ENCODE assay signal across 9 mouse cellular contexts in the genomic region with DNA sequence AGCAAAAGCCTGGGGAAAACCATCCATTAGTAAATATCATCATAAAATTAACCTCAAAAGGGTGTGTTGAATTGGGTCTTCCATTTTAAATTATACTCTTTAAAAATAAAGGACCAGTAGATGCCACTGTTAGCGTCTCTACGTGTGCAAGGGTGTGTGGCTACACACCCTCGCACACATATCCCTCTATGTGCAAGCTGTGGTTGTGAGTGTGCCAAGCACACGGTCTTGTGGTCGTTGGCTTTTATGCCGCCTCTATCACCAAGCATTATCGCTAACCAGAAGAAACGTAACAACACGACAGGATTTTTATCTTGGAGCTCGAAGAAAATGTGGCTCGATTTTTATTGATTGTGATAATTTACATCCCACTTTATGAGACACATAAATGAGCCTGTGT. TPM values are rescaled to one million over a fixed set of nuclear protein-coding genes. Genes with fewer than 3 reads are reported as not detected.
DNase-seq lines count a peak whose midpoint lies in the region; ATAC-seq lines count a peak whose summit lies in the region.
"Had no signal": no experiment of that assay in that cellular context is flagged by ENCODE, and none has a peak within 500 bp of the region (broad histone marks: within the 10 kb centered on the region; RNA-seq: fewer than 3 reads in every experiment).

No protein-coding gene starts in this region.

- no peak for ATAC-seq in limb, embryonic 12.5 days (ENCODE audit: insufficient number of reproducible peaks, insufficient read depth, low FRiP score, low TSS enrichment, low read depth)
- ATAC-seq in forebrain, embryonic 13.5 days = no peak
- ATAC-seq in intestine, embryonic 14.5 days (replicated peaks; ENCODE audit: low FRiP score, low TSS enrichment, low read depth) = no peak
- ATAC-seq in midbrain, embryonic 16.5 days = no peak

- H3K27ac ChIP-seq in limb, embryonic 12.5 days = no peak overlapping the region
- no peak overlapping the region for H3K27ac ChIP-seq in limb, embryonic 10.5 days
- no peak overlapping the region for H3K27ac ChIP-seq in forebrain, embryonic 13.5 days
- H3K27ac ChIP-seq in intestine, embryonic 14.5 days (ENCODE audit: low read depth) = no peak overlapping the region
- peak overlapping the region; percentile 100; the same call in 1 of the 2 replicates for H3K27ac ChIP-seq in midbrain, embryonic 16.5 days (ENCODE audit: low read length)

- peak overlapping the region; percentile 94; the same call in 1 of the 2 replicates for H3K4me2 ChIP-seq in limb, embryonic 12.5 days
- H3K4me2 ChIP-seq in forebrain, embryonic 13.5 days = peak overlapping the region; percentile 90; the same call in 1 of the 2 replicates
- no peak overlapping the region; the same call in 1 of the 2 replicates for H3K4me2 ChIP-seq in intestine, embryonic 14.5 days (ENCODE audit: low read length)
- H3K4me2 ChIP-seq in midbrain, embryonic 16.5 days (ENCODE audit: low read length) = peak overlapping the region; percentile 70

- DNase-seq in limb, embryonic 10.5 days (ENCODE audit: low spot score) = no peak
- DNase-seq in intestine, embryonic 14.5 days (ENCODE audit: low spot score) = no peak
- DNase-seq in adrenal gland, adult 18-20 months (ENCODE audit: low spot score in 2 of 2) = no peak
- DNase-seq in right cerebral cortex, postnatal 4 days = no peak
- DNase-seq in left cerebral cortex, adult 11 months (ENCODE audit: low spot score) = no peak

- H3K4me3 ChIP-seq in limb, embryonic 12.5 days (replicated peaks) = no peak overlapping the region
- no peak overlapping the region for H3K4me3 ChIP-seq in limb, embryonic 10.5 days
- H3K4me3 ChIP-seq in forebrain, embryonic 13.5 days = peak overlapping the region; percentile 83; the same call in 1 of the 2 replicates
- peak overlapping the region; percentile 73; the same call in 1 of the 2 replicates for H3K4me3 ChIP-seq in intestine, embryonic 14.5 days (ENCODE audit: low read depth, low read length)
- peak overlapping the region; percentile 87 for H3K4me3 ChIP-seq in midbrain, embryonic 16.5 days (ENCODE audit: low read depth, low read length)

- no peak overlapping the region for H3K9ac ChIP-seq in limb, embryonic 12.5 days (replicated peaks)
- H3K9ac ChIP-seq in forebrain, embryonic 13.5 days = no peak overlapping the region
- H3K9ac ChIP-seq in intestine, embryonic 14.5 days (ENCODE audit: low read length) = no peak overlapping the region
- peak overlapping the region; percentile 95; the same call in 1 of the 2 replicates for H3K9ac ChIP-seq in midbrain, embryonic 16.5 days (ENCODE audit: low read depth, low read length)

- H3K36me3 ChIP-seq in limb, embryonic 12.5 days = peaks cover 14% of the 10 kb centered on the region
- H3K36me3 ChIP-seq in limb, embryonic 10.5 days = peaks cover 16% of the 10 kb centered on the region
- H3K36me3 ChIP-seq in forebrain, embryonic 13.5 days (ENCODE audit: poor library complexity, severe bottlenecking) = peaks cover 1% of the 10 kb centered on the region; the same call in 1 of the 2 replicates
- H3K36me3 ChIP-seq in intestine, embryonic 14.5 days (ENCODE audit: control insufficient read depth, insufficient read depth, low read length) = 0 out of 2 replicates have a peak, but pooled peaks cover 3% of the 10 kb centered on the region
- no peaks in the 10 kb centered on the region for H3K36me3 ChIP-seq in midbrain, embryonic 16.5 days (ENCODE audit: control insufficient read depth, insufficient read depth, low read length)
- H3K36me3 ChIP-seq: embryonic facial prominence, embryonic 15.5 days had no signal

- no peaks in the 10 kb centered on the region for H3K9me3 ChIP-seq in limb, embryonic 12.5 days
- no peaks in the 10 kb centered on the region for H3K9me3 ChIP-seq in limb, embryonic 10.5 days (replicated peaks)
- no peaks in the 10 kb centered on the region for H3K9me3 ChIP-seq in forebrain, embryonic 13.5 days (replicated peaks)
- H3K9me3 ChIP-seq in intestine, embryonic 14.5 days (ENCODE audit: control insufficient read depth, low read length) = no peaks in the 10 kb centered on the region
- no peaks in the 10 kb centered on the region for H3K9me3 ChIP-seq in midbrain, embryonic 16.5 days (replicated peaks; ENCODE audit: control insufficient read depth, low read length, poor library complexity, severe bottlenecking)
- H3K9me3 ChIP-seq: embryonic facial prominence, embryonic 15.5 days had no signal

- H3K27me3 ChIP-seq in limb, embryonic 12.5 days = no peaks in the 10 kb centered on the region; the same call in 1 of the 2 replicates
- peaks cover 14% of the 10 kb centered on the region for H3K27me3 ChIP-seq in limb, embryonic 10.5 days (ENCODE audit: low read depth, poor library complexity, severe bottlenecking)
- no peaks in the 10 kb centered on the region; the same call in 1 of the 2 replicates for H3K27me3 ChIP-seq in forebrain, embryonic 13.5 days
- H3K27me3 ChIP-seq in intestine, embryonic 14.5 days (replicated peaks; ENCODE audit: control insufficient read depth, insufficient read depth, low read length) = no peaks in the 10 kb centered on the region
- no peaks in the 10 kb centered on the region for H3K27me3 ChIP-seq in midbrain, embryonic 16.5 days (ENCODE audit: control insufficient read depth, insufficient read depth, low read depth, low read length)
- H3K27me3 ChIP-seq: embryonic facial prominence, embryonic 15.5 days had no signal

- peaks cover 34% of the 10 kb centered on the region for H3K4me1 ChIP-seq in limb, embryonic 12.5 days (replicated peaks)
- H3K4me1 ChIP-seq in limb, embryonic 10.5 days = peaks cover 48% of the 10 kb centered on the region
- peaks cover 46% of the 10 kb centered on the region for H3K4me1 ChIP-seq in forebrain, embryonic 13.5 days
- peaks cover 13% of the 10 kb centered on the region for H3K4me1 ChIP-seq in intestine, embryonic 14.5 days (replicated peaks; ENCODE audit: control insufficient read depth, insufficient read depth, low read length)
- peaks cover 26% of the 10 kb centered on the region for H3K4me1 ChIP-seq in midbrain, embryonic 16.5 days (ENCODE audit: control insufficient read depth, insufficient read depth, low read length)

- 40% methylated on average over 11 of the region's 11 CpGs for WGBS in limb, embryonic 12.5 days
- WGBS in limb, embryonic 10.5 days = 54% methylated on average over 11 of the region's 11 CpGs
- WGBS in forebrain, embryonic 13.5 days = 54% methylated on average over 11 of the region's 11 CpGs
- 52% methylated on average over 11 of the region's 11 CpGs for WGBS in intestine, embryonic 14.5 days
- WGBS in midbrain, embryonic 16.5 days = 53% methylated on average over 11 of the region's 11 CpGs

RNA-seq across cellular contexts. Expression of gene Irs2, which starts 2.1 kb away (rescaled TPM):
- 10.9 and 11.7 TPM in 2 replicates for polyA plus RNA-seq in limb, embryonic 12.5 days (2016; fragmentation: Nextera tagmentation; extraction: Ambion mirVana)
- polyA plus RNA-seq in limb, embryonic 10.5 days (2016; fragmentation: Nextera tagmentation; extraction: Ambion mirVana) = 5.8 and 9.7 TPM in 2 replicates
- 4.5 and 5.2 TPM in 2 replicates for polyA plus RNA-seq in forebrain, embryonic 13.5 days (2015; fragmentation: Nextera tagmentation; extraction: Ambion mirVana)
- 4.5 and 5.5 TPM in 2 replicates for polyA plus RNA-seq in intestine, embryonic 14.5 days (2014; fragmentation: Nextera tagmentation; extraction: Ambion mirVana)
- 3.8 and 5.1 TPM in 2 replicates for polyA plus RNA-seq in midbrain, embryonic 16.5 days (2015; fragmentation: Nextera tagmentation; extraction: Ambion mirVana)
- 10 to 100 TPM; 34.3 to 52.8 TPM for total RNA-seq in adrenal gland, adult 18-20 months (2021)

Comparison
In these comparisons a context has a peak if more than half of its experiments do, and no peak if none do; other contexts are left out.
1. H3K4me3 ChIP-seq: peak in forebrain, embryonic 13.5 days (single experiment), intestine, embryonic 14.5 days (single experiment) and midbrain, embryonic 16.5 days (single experiment); none in limb, embryonic 12.5 days (single experiment) and limb, embryonic 10.5 days (single experiment).